Mouse (Mus musculus): ENCODE data around the gene Arhgef12.
A peak's percentile ranks its signal among the peaks of the same experiment; 100 is the strongest.

Gene Arhgef12

DNA sequence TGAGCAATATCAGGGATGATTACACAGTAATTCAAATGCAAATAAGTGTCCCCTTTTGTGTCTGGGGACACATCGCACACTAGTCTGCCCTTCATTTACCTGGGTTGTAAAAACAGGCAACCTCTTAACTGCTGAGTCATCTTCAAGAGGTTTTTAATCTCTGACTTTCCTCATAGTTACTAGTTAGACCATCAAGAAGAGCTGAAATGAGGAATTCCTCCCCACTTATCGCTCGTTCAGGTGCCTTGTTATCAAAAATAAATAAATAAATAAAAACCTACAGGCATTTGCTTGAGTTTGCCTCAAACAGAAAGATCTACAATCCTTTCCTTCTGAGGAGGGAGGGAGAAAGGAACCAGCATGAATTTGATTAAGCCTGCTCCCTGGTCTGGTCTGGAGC lies 1.7 kb upstream of the Arhgef12 start:
- no peak for DNase-seq (ENCODE audit: low spot score)

DNA sequence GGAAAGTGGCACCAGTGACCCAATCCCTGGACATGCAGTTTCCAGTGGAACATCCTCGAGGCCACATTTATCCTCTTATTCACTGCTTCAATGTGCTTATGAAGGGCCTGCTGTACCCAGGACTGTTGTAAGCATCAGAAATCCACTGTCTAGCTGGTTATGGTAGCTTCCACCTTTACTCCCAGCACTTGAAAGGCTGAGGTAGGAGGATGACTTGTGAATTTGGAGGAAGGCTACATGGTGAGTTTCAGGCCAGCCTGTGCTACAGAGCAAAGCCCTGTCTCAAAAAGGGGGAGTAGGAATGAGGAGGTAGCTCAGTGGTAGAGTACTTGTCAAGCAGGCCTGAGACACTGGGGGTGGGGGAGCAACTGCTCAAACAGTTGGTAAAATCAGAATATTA lies 1.0 kb upstream of the Arhgef12 start:
- no peak for DNase-seq (ENCODE audit: low spot score)

DNA sequence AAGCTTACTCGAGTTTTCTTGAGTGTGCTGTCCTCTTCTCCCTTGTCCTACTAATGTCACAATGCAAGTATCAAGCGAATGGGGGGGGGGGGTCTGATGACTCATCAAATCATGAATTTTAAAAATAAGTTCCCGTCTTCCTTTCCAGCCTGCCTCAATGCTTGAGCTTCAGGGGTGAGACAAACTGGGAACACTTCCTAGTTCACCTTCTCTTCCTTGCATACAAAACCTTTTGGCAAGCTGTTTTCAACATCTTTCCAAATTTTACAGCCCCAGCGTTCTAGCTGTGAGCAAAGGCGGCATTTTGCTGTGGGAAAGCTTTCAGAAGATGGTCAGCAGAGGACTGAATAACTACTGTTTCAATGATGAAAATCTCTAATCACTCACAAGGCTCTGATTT lies 516 bp upstream of the Arhgef12 start:
- no peak for DNase-seq (ENCODE audit: low spot score)

DNA sequence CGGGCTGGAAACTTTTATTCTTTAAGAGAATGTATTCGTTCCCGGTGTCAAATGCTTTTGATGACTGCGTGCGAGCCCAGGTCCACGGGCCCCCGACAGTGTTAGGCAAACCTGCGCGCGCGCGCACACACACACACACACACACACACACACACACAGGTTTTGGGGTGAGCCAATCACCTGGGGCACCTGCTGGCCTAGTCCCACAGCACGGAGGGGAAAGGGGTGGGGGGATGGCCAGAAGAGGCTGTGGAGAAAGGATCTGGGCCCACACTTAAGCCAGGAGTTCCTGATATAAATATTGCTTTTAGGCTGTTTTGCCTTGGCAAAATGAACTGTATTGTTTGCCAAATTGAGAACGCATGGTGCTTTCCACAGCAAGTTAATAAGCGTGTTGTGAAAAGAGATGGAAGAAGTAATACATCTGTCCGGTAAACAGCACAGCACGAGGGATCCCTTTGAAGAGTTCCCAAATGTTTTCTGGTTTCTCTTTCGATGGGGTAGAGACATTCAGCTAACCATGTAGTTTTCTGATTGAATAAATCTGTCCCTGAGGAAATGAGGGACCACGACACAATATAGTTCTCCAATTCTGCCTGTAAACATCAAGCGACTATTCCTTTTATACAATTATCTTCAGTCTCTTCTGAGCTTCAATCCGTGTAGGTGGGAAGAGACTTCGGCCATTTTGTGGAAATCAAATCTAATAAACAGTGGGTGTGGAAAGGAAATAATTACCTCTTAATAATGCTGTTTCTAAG lies 433 bp downstream of the Arhgef12 start:
- DNase-seq (ENCODE audit: low spot score): no peak

DNA sequence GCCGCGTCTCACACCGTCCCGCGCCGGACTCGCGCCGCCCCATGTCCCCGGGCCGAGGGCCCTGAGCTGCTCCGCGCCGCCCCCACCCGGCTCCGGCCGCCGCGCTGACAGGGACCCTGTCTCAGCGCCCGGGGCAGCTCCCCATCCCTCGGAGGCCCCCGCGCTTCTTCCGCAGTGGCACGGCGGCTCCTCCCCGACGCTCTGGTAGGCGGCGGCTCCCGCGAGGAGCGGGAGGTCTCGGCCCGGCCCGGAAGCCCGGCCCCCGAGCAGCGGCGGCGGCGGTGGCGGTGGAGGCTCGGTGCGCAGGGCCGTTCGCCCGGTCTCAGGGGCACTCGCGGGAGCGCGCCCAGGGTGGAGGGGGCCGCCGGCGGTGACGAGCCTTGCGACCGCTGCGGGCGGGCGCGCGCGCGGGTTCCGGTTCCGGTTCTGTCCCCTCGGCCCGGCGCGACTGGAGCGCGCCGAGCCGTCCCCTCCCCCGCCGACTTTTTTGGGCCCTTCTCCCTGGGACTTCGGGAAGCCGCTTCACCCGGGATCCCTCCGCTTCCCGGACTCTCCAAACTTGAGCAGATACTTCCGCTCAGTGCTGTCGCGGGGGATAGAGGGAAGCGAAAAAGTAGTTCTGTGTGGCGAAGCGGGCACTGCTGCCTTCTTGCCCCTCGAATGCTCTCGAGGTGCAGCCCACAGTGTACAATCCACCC lies 1.2 kb downstream of the Arhgef12 start:
- DNase-seq (ENCODE audit: low spot score): peak; percentile 78

DNA sequence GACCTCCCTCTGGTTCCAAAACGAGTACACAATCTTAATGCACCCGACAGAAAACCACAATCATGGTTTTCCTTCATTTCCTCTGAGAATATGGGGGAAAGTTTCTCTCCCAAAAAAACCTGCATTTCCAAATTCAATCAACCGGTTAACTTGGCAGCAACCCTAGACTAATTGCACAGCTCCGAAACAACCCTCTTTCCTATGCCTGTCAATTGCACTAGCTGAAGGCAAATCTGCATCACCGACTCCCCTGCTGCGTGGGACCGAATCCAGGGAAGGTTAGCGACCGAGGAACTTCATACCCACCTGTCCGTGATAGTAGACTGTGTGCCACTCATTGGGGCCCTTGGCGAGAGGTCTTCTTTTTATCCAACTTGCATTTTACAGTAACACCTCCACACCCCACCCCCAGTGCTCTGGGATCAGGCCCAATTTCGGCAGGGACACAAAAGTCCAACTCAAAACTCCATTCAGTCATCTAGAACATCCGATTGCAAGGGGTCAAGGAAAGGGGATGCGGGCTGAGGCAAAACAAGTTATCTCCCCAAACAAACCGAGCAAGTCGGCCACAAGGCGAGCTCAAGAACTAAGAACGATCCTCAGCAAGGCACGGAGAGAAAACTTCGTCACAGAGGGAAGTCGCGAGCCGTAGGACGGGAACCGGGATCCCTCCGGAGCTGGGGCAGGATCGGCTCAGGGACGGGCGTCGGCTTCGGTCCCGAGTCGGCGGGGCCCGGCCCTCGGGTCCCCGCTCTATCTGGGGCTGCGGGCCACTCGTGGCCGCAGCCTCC lies 2.0 kb downstream of the Arhgef12 start:
- no peak for DNase-seq (ENCODE audit: low spot score)

DNA sequence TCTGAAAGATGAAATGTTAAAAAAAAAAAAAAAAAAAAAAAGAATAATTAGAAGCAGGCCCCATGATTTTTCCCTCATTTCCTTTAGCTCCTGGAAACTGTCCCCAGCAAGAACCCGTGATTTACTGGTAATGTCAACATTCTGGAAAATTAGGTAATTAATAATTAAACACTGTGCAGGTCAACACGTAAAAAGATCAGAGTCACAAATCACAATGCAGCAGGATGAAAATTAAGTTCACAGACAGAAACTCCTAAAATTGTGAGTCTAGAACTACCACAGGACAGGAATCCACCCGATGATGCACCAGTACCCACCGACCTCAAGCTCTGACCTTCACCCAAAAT lies 2.5 kb downstream of the Arhgef12 start:
- DNase-seq (ENCODE audit: low spot score): no peak

DNA sequence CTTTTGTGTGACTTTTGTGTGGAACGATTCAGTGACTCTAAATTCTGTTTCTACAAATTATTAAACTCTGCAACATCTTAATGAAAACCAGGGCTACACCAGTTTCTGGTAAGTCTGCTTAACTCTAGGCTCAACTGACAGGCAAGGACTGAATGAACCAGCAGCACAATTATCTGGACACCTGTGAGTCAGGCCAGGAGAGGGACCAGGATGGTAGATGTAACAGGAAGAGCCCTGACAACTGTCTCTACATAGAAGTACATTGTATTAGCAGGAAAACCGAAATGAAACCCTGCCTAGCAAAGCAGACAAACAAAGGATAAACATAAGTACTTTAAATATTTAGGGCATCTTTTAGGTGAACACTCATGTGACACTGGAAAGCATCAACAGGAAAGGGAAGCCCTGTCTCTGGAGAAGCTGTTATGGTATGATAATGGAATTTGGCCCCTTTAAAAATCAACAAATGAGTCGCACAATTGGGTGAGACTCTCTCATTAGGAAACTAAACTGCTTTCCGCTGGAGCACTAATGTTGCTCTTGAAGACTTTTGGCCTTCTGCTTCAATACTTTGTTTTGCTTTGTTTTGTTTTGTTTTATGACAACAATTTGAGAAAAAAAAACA lies 3.3 kb downstream of the Arhgef12 start:
- no peak for DNase-seq (ENCODE audit: low spot score)

DNA sequence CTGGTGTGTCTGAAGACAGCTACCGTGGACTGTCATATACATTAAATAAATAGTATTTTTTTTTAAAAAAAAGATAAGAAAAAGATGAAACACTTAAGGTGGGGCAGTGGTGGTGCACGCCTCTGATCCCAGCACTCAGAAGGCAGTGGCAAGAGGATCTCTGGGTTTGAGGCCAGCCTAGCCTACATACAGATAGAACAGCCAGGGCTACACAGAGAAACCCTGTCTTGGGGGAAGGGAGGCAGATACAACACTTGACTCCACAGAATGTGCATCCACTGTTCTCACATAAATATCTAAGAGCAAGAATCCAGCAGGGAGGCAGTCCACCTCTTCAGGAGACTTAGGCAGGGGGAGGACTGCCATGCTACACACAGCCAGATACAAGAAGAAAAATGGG lies 4.1 kb downstream of the Arhgef12 start:
- DNase-seq (ENCODE audit: low spot score): no peak

DNA sequence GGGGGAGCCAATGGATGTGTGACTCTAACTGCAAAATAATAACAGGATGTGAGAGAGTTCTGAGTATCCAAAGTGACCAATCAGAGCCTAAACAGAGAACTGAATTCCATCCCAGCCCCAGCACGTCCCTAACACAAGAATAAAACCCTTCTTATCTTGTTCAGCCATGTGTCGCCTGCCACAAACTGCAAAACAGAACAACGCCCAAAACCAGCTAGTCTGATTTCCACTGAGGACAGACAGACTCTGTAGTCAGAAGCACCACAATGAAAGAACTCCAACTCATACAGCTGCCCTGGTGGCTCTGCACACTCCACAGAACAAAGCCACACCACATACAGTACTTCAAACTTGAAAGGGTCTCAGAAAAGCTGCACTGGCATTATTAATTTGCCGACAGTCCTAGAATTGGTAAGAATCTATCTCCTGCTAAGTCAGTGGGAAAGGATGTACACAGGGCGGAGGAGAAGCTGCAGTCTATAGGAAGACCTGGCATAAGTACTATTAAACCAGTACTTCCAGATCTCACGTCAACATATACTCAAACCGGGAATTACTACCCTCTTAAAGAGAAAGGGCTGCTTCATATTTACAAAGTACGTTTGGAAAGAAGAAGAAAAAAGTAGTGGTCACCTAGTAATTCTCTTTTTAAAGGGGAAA lies 5.0 kb downstream of the Arhgef12 start:
- DNase-seq (ENCODE audit: low spot score): no peak

DNA sequence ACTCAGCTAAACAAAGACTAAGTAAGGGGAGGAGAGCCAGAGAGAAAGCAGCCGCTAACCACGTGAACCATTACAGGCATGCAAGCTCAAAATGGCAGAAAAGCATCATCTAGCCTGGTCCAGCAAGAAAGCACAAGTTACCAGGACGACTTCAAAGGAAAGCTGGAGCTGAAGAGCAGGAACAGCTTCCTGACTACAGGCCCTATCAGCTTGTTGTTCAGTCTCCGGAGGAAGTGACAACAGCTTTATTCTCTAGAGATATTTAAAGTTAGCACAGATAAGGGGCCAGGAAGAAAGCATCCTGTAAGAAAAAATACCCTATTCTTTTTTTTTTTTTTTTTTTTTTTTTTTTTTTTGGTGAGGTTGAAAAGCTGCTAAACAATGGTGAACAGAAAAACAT lies 8.1 kb downstream of the Arhgef12 start:
- DNase-seq (ENCODE audit: low spot score): no peak

DNA sequence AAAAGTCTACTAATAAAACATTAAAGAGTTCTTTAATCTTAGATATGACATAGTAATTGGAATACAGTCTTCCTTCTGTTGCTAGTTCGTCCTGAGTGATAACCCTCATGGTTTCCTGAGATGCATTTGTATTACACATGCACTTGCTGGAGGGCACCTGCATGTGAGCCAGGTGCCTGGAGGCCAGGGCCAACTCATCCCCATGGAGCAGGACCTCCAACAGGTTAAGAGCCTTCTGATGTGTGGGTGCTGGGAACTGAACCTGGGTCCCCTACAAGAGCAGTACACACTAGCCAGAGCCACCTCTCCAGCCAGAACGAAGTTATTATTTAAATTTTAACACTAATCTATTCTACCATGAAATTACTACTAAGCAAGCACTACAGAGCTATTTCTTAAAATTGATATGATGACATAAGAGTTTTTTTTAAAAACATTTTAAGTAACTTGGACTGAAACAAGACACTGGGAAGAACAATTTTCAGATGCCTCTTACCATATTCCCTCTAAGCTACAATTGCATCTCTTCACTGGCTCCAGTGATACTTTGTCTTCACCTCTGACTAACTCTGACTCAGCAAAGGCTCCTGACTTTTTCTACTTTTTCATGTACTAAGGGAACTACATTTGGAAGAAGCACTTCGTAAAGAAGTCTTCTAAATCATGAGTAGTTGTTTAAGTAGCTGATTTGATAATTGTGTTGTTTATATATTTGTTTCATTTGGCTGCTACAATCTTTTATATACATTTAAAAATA lies 9.1 kb downstream of the Arhgef12 start:
- no peak for DNase-seq (ENCODE audit: low spot score)

DNA sequence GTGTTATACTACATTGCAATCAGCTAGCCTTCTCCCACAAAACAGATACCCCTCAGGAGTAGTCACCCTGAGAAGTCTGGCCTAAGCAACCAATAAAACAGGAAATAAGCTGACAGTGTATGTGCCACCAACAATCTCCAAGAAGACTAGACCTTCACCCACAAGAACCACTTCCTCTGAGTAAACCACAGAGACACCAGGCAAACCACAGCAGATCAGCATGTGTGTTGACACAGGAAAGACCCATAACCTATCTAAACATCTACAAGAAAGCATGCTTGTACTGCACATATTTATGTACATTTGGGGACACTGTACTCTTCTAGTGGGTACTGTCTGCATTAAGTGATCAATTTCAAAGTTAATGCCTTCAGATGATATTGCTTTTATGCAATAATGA lies 10.7 kb downstream of the Arhgef12 start:
- DNase-seq (ENCODE audit: low spot score): no peak

DNA sequence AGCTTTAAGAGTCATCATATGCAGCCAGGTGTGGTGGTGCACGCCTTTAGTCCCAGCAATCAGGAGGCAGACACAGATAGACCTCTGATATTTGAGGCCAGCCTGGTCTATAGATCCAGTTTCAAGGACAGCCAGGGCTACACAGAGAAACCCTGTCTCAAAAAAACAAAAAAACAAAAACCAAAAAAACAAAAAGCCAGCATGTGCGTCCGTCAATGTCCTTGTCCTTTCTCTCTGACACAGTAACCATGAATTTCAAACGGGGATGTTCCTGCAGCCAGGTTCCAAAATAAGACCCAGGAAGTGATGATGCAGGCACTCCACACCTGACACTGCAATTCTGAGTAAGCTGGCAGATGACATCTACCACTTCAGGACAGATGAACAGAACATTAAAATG lies 12.2 kb downstream of the Arhgef12 start:
- no peak for DNase-seq (ENCODE audit: low spot score)

DNA sequence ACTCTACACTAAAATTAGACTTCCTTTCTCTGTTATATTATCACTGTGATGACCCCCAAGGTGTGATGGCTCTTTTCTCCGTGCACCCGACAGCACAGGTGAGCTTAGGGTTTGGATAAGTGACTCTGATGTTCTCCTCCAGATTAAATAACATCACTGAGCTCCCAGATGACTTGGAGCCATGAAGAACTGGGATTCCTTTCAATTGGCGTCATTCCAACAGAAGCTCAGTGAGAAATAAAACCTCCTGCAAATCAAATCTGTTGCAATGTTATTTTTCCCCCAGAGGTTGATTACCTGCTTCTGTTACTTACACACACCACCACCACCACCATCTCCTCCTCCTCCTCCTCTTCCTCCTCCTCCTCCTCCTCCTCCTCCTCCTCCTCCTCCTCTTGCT lies 13.2 kb downstream of the Arhgef12 start:
- DNase-seq (ENCODE audit: low spot score): no peak

DNA sequence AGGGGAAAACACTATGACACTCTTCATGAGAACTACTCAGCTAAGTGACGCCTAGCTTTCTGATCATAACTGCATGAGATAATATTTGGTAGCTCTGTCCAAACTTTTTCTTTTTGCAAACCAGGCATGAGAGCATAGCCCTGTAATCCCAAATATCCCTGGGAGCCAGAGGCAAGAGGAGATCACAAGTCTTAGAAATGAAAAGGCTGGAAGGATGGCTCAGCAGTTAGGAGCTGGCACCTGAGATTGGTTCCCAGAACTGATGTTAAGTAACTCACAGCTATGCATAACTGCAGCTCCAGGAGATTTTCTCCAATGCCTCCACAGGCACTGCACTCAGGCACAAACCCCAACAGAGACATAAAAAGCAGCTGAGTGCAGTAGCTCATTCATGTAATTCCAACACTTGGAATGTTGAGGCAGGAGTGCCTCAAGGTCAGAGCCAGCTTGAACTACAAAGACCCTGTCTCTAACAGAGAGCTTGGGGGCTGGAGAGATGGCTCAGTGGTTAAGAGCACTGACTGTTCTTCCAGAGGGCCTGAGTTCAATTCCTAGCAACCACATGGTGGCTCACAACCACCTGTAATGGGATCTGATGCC lies 21.3 kb downstream of the Arhgef12 start:
- no peak for DNase-seq (ENCODE audit: low spot score)

DNA sequence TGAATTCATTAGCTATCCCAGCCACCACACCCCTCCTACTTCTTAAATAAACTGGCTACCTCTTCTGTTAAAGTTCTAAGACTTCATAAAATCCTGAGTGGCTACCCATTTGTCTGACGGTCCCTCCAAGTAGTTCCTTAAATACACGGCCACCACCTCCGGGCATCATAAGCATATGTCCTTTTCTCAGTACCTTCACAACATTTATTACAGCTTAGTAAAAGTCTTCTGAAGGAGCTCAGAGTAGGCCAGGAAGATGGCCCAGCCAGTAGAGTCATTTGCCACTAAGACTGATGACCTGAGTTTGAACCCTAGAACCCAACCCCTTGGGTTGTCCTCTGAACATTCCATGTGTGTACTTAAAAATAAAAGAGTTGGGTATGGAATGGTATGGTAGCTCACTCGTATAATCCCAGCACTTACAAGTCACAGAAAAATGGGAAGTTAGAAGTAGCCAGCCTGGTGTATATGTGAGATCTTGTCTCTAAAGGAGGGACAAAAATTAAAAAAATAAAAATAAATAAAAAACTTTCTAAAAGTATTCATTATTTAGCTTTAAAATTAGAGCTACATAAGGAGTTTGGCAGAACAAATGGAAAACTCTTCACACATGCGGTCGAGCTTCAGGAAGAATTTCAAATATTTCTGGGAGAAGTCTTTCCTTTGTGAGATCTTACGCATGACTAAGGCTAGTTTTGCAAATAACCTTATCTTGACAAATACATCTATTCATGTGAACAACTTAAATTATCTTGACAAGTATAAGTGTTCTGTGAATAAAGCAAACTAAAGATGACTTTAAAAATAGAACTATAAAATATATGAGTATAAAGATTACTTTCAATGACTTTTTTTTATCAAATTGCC lies 22.3 kb downstream of the Arhgef12 start:
- DNase-seq (ENCODE audit: low spot score): no peak

DNA sequence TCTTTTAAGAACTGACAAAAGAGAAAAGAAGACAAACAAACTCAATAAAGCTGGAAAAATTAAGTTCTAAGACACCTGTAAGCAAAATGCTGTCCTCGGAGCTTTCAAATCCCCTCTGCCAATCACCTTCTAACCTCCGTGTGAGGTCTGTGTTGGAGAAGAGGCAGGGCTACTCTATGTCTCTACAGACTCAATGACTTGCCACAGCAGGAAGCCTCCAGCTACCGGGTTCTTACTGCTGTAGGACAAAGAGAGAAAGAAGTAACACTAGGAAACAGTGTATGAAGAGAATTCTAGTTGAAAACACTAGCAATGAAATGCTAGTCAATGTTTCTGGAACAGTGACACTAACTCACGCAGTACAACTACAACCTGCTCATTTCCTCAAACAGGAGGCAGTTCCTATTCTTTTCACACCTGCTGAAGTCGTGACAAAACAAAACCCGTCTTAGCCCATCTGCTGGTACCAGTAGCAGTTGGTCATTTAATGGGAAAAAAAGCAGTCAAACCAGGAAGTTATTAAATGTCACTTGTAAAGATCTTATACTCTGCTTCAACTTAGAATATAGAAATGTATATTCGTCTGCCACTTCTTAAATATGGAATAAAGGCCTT lies 23.5 kb downstream of the Arhgef12 start:
- no peak for DNase-seq (ENCODE audit: low spot score)

DNA sequence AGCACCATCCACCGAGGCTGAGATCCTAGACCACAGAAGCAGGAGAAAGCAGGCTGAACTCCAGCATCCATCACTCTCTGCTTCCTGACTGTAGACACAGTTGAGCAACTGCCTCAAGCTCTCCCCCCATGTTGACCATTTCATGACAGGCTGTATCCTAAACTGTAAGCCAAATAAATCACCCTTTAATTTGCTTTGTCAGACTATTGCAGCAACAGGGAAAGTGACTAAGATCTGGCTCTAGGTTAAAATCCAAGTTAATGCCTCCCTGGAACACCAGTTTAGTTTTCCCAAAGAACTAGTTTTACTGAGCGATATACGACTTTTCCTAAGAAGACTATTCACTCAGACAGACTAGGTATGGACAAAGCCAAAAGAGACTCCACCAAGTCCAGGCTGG lies 28.3 kb downstream of the Arhgef12 start:
- no peak for DNase-seq (ENCODE audit: low spot score)

DNA sequence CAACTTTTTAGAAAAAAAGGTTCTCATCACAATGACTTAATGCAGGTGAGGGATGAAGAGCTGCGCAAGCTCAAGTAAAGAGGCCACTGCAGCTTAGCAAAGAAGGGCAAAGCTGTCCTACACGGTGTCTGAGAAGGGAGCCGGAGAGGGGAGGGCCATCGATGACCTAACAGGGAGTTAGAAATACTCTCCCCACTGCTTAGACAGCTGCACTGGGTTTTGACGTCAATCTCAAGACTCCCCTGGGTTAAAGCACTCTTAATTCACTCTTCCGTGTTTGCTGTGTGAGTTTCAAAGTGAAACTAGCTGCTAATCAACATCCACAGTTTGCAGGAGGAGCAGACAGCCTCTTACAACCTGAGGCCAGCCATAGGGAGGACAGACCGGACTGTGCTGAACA lies 30.9 kb downstream of the Arhgef12 start:
- no peak for DNase-seq (ENCODE audit: low spot score)
